Mouse (Mus musculus): ENCODE measurements around the gene Prrc2a.

DNA sequence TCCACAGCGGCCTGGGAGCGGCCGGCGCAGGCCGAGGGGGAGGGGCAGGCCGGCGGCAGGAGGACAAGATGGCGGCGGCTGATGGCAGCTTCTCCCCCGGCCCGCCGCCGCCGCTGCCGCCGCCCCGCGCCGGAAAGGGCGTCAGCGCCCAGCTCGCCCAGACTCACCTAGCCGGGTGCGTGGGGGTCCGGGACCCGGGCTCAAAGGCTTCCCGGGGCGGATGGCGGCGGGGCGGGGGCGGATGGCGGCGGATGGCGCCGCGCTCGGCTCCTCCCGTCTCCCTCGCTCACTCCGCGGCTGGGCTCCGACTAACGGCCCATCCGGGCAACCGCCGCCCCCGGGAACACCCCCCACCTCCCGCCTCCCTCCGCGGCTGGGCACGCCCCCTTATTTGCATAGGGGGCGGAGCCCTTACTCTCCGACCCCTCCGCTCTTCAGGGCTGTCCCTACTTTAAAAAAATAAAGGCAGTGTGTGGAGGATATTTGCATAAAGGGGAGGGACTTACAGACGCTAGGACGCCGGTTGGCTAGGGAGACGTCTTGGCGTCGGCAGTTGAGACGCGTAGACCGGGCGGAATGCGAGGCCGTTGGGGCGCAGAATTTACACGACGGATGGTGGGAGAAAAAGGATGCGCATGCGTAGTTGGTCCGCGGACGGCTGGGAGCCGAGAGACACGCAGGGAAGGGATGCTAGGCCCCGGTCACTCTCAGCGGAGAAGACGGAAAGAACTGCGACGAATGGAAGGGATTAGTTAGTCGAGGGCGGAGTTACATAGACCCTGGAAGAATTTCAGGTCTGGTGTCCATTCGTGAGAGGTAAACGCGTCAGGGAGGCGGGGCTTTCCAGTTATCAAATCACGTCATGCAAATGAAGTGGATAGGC is at the start of gene Prrc2a:
- no peak for TF ChIP-seq CTCF (IDR thresholded peaks at IDR 0.05; ENCODE audit: insufficient read depth, low read depth, low read length)
- TF ChIP-seq POLR2A (IDR thresholded peaks at IDR 0.05; ENCODE audit: insufficient read depth, low read depth, low read length), result peak; percentile 90
